Mouse (Mus musculus) liver, postnatal 0 days (tissue): ENCODE measurements around the gene Smap2. TPM values are rescaled to one million over a fixed set of nuclear protein-coding genes. Genes with fewer than 3 reads are reported as not detected.

Experiments used
- ATAC-seq: fragments of 200-750 bp; cut with Nextera tagmentation; 2 replicates; pipeline ENCODE4 v1.8.0; 2017; ENCODE audit warnings: mild to moderate bottlenecking, moderate library complexity
- DNase-seq: peaks from one replicate; pipeline ENCODE4 v3.0.0-alpha.2; 2016
- H3K27ac ChIP-seq: fragments of 300-500 bp; sonication (generic); 2 replicates; pipeline ENCODE4 v1.5.1; 2014; ENCODE audit warnings: antibody characterized with exemption, moderate library complexity, mild to moderate bottlenecking, low read depth
- H3K27me3 ChIP-seq: fragments of 300-500 bp; sonication (generic); 2 replicates; pipeline ENCODE4 v1.6.1; 2014; ENCODE audit warnings: low read length, control low read depth, mixed read lengths; ENCODE audit not compliant: insufficient read depth
- H3K36me3 ChIP-seq: fragments of 300-500 bp; sonication (generic); replicated peaks from 2 replicates; pipeline ENCODE4 v1.6.1; 2014; ENCODE audit warnings: mild to moderate bottlenecking, control low read depth, low read length, moderate library complexity, mixed read lengths; ENCODE audit not compliant: insufficient read depth
- H3K4me1 ChIP-seq: fragments of 300-500 bp; sonication (generic); 2 replicates; pipeline ENCODE4 v1.6.1; 2014; ENCODE audit warnings: antibody characterized with exemption, mild to moderate bottlenecking, control low read depth; ENCODE audit not compliant: insufficient read depth
- H3K4me2 ChIP-seq: fragments of 300-500 bp; sonication (generic); 2 replicates; pipeline ENCODE4 v1.6.1; 2014; ENCODE audit warnings: low read depth, mild to moderate bottlenecking, low read length, moderate library complexity, mixed read lengths
- H3K4me3 ChIP-seq: fragments of 300-500 bp; sonication (generic); 2 replicates; pipeline ENCODE4 v1.5.1; 2014; ENCODE audit warnings: low read depth, low read length
- H3K9ac ChIP-seq: fragments of 300-500 bp; sonication (generic); replicated peaks from 2 replicates; pipeline ENCODE4 v1.6.1; 2014; ENCODE audit warnings: mild to moderate bottlenecking, moderate library complexity
- H3K9me3 ChIP-seq: fragments of 300-500 bp; sonication (generic); 2 replicates; pipeline ENCODE4 v1.6.1; 2016; ENCODE audit warnings: mild to moderate bottlenecking, control low read depth, low read length, mixed read lengths
- CTCF ChIP-seq: sonication (generic); IDR thresholded peaks from 2 replicates; pipeline ENCODE4 v1.5.1; 2016; ENCODE audit warnings: antibody characterized with exemption, low read depth
- EP300 ChIP-seq: IDR thresholded peaks from 2 replicates; pipeline ENCODE4 v1.6.1; 2016; ENCODE audit warnings: antibody characterized with exemption, low read depth, mild to moderate bottlenecking
- WGBS: fragments of 180-500 bp; shearing (Covaris S2); extraction: QIAGEN DNeasy Blood & Tissue Kit; methylation state at CpG from one replicate; pipeline ENCODE4 v1.1.7; 2014; ENCODE audit not compliant: insufficient replicate concordance; 5-methylcytosine and 5-hydroxymethylcytosine counted together
- polyA plus RNA-seq: library from polyadenylated mRNA; unstranded; fragments of >200 nt; fragmentation: Nextera tagmentation; extraction: Ambion mirVana; gene quantifications from 2 replicates; pipeline ENCODE4 v1.2.1, GENCODE M21; 2015

Gene Smap2
- polyA plus RNA-seq, 1 experiment from 2014 or later, result 14.9 TPM

- Histone ChIP-seq H3K27me3 (no peaks in the 10 kb centered on the region), H3K36me3 (peaks cover 2% of the 10 kb centered on the region; the same call in 1 of the 2 replicates), H3K9me3 (no peaks in the 10 kb centered on the region), H3K9ac (no peak overlapping the region), H3K4me1 (peaks cover 16% of the 10 kb centered on the region), H3K27ac (no peak overlapping the region), H3K4me3 (no peak overlapping the region), H3K4me2 (no peak overlapping the region)
- peak; percentile 45; the same call in 1 of the 2 replicates for ATAC-seq
- DNase-seq, result no peak
- no peak for TF ChIP-seq CTCF
- TF ChIP-seq EP300, result no peak
- WGBS, result 72% methylated on average over 1 of the region's 1 CpGs
These were observed 24.0 kb downstream of the Smap2 start for GRCm38 (mm10) chr4:120993025-120993424.

- no peak overlapping the region for H3K27ac ChIP-seq
- TF ChIP-seq EP300 (no peak), CTCF (no peak)
- peaks cover 2% of the 10 kb centered on the region; the same call in 1 of the 2 replicates for H3K36me3 ChIP-seq
- H3K27me3 ChIP-seq, result no peaks in the 10 kb centered on the region
- H3K4me1 ChIP-seq, result peaks cover 12% of the 10 kb centered on the region
- 86% methylated on average over 2 of the region's 2 CpGs for WGBS
- H3K4me2 ChIP-seq, result no peak overlapping the region
- no peaks in the 10 kb centered on the region for H3K9me3 ChIP-seq
- H3K4me3 ChIP-seq, result no peak overlapping the region
- DNase-seq, result no peak
- H3K9ac ChIP-seq, result no peak overlapping the region
- no peak for ATAC-seq
These were observed 24.8 kb downstream of the Smap2 start for GRCm38 (mm10) chr4:120992284-120992683.

- H3K4me2 ChIP-seq, result no peak overlapping the region
These were observed 29.7 kb downstream of the Smap2 start for GRCm38 (mm10) chr4:120987319-120987718.

GRCm38 (mm10) chr4:120986446-120986845 is 30.6 kb downstream of the Smap2 start:
- Histone ChIP-seq H3K4me2 (no peak overlapping the region), H3K4me3 (no peak overlapping the region), H3K27ac (no peak overlapping the region), H3K36me3 (peaks cover 32% of the 10 kb centered on the region), H3K9ac (no peak overlapping the region), H3K27me3 (no peaks in the 10 kb centered on the region), H3K4me1 (no peaks in the 10 kb centered on the region; the same call in 1 of the 2 replicates), H3K9me3 (no peaks in the 10 kb centered on the region)
- ATAC-seq, result peak; percentile 58
- TF ChIP-seq EP300, result no peak
- TF ChIP-seq CTCF, result peak; percentile 94
- WGBS, result 9% methylated on average over 6 of the region's 6 CpGs
- peak; percentile 57 for DNase-seq

More at GRCm38 (mm10) chr4:120987319-120987718, 29.7 kb downstream of the Smap2 start:
- TF ChIP-seq CTCF, result no peak
- no peak for TF ChIP-seq EP300
- no peak overlapping the region for H3K9ac ChIP-seq
- WGBS, result 57% methylated on average over 4 of the region's 4 CpGs
- H3K4me3 ChIP-seq, result no peak overlapping the region
- no peak overlapping the region for H3K27ac ChIP-seq
- H3K9me3 ChIP-seq, result no peaks in the 10 kb centered on the region
- H3K4me1 ChIP-seq, result peaks cover 1% of the 10 kb centered on the region; the same call in 1 of the 2 replicates
- peaks cover 24% of the 10 kb centered on the region for H3K36me3 ChIP-seq
- no peaks in the 10 kb centered on the region for H3K27me3 ChIP-seq
- ATAC-seq (peak; percentile 56; the same call in 1 of the 2 replicates), DNase-seq (no peak)

- Histone ChIP-seq H3K36me3 (peaks cover 52% of the 10 kb centered on the region), H3K4me3 (no peak overlapping the region), H3K9ac (no peak overlapping the region), H3K27ac (no peak overlapping the region), H3K9me3 (no peaks in the 10 kb centered on the region), H3K27me3 (no peaks in the 10 kb centered on the region), H3K4me2 (no peak overlapping the region), H3K4me1 (peaks cover 19% of the 10 kb centered on the region)
- no peak for DNase-seq
- TF ChIP-seq EP300 (no peak), CTCF (no peak)
- 65% methylated on average over 3 of the region's 3 CpGs for WGBS
- no peak for ATAC-seq
These were observed 38.8 kb downstream of the Smap2 start for GRCm38 (mm10) chr4:120978221-120978620.

GRCm38 (mm10) chr4:120975428-120975734 is 41.7 kb downstream of the Smap2 start:
- Histone ChIP-seq H3K9me3 (no peaks in the 10 kb centered on the region), H3K36me3 (peaks cover 48% of the 10 kb centered on the region), H3K4me1 (peaks cover 19% of the 10 kb centered on the region), H3K4me3 (no peak overlapping the region), H3K27ac (peak overlapping the region; percentile 88), H3K27me3 (no peaks in the 10 kb centered on the region), H3K4me2 (no peak overlapping the region), H3K9ac (no peak overlapping the region)
- 71% methylated on average over 4 of the region's 4 CpGs for WGBS
- no peak for DNase-seq
- peak; percentile 26; the same call in 1 of the 2 replicates for ATAC-seq
- TF ChIP-seq CTCF (no peak), EP300 (no peak)
